Mouse (Mus musculus) lung, postnatal 14 days (tissue): ENCODE data around the gene Dynll2.
A peak's percentile ranks its signal among the peaks of the same experiment; 100 is the strongest.

Experiments
- DNase-seq: peaks from one replicate; pipeline ENCODE4 v3.0.0; 2021

Dynll2 gene

GRCm38 (mm10) chr11:87986831-87987793, at the start of gene Dynll2:
Gene Dynll2 (minus strand): TSS chr11:87987533.
- peak; percentile 82 for DNase-seq

- no peak for DNase-seq
Observed at GRCm38 (mm10) chr11:88036761-88037251, 49.5 kb upstream of the Dynll2 start.

- DNase-seq: no peak
Observed at GRCm38 (mm10) chr11:88035970-88036369, 48.6 kb upstream of the Dynll2 start.

GRCm38 (mm10) chr11:88031753-88032152, 44.4 kb upstream of the Dynll2 start:
- no peak for DNase-seq

GRCm38 (mm10) chr11:88030836-88031235, 43.5 kb upstream of the Dynll2 start:
- no peak for DNase-seq

GRCm38 (mm10) chr11:88030219-88030618, 42.9 kb upstream of the Dynll2 start:
- DNase-seq: no peak

GRCm38 (mm10) chr11:88028193-88028684, 40.9 kb upstream of the Dynll2 start:
- DNase-seq: no peak

- no peak for DNase-seq
Observed at GRCm38 (mm10) chr11:88027391-88028035, 40.2 kb upstream of the Dynll2 start.

- DNase-seq: no peak
Observed at GRCm38 (mm10) chr11:88023933-88024332, 36.6 kb upstream of the Dynll2 start.

GRCm38 (mm10) chr11:88015795-88016194, 28.5 kb upstream of the Dynll2 start:
- DNase-seq: no peak

- DNase-seq: no peak
Observed at GRCm38 (mm10) chr11:88015161-88015560, 27.8 kb upstream of the Dynll2 start.

GRCm38 (mm10) chr11:88013632-88014031, 26.3 kb upstream of the Dynll2 start:
- no peak for DNase-seq

- DNase-seq: no peak
Observed at GRCm38 (mm10) chr11:88012621-88013244, 25.4 kb upstream of the Dynll2 start.

GRCm38 (mm10) chr11:88011914-88012419, 24.6 kb upstream of the Dynll2 start:
- DNase-seq: no peak

GRCm38 (mm10) chr11:88011208-88011913, 24.0 kb upstream of the Dynll2 start:
- DNase-seq: no peak

- DNase-seq: no peak
Observed at GRCm38 (mm10) chr11:88009542-88010190, 22.3 kb upstream of the Dynll2 start.

- no peak for DNase-seq
Observed at GRCm38 (mm10) chr11:88008641-88009040, 21.3 kb upstream of the Dynll2 start.

GRCm38 (mm10) chr11:88004123-88004522, 16.8 kb upstream of the Dynll2 start:
- no peak for DNase-seq

GRCm38 (mm10) chr11:88002738-88003137, 15.4 kb upstream of the Dynll2 start:
- no peak for DNase-seq

GRCm38 (mm10) chr11:87999751-88000150, 12.4 kb upstream of the Dynll2 start:
- no peak for DNase-seq

- DNase-seq: no peak
Observed at GRCm38 (mm10) chr11:87991806-87992205, 4.5 kb upstream of the Dynll2 start.

- no peak for DNase-seq
Observed at GRCm38 (mm10) chr11:87987861-87988260, 528 bp upstream of the Dynll2 start.
